7 mouse cellular contexts compared by ENCODE assay signal in the genomic region with DNA sequence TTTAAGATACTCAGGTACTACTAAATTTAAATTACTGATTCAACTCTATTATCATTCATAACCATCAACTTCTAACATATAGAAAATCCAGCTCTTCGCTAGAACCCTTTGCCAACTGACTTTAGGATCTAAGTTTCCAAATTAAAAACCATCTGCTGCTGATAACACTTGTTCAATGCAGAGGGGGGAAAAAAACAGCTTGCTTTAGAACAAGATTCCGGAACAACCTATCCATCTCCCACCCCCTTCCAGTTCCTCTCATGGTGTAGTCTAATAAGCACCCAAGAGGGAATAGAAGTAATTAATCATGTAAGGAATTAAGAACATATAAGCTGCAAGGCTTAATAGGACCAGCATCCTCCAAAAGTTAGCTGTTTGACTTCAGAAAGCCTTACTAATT. TPM values are rescaled to one million over a fixed set of nuclear protein-coding genes. Genes with fewer than 3 reads are reported as not detected.
DNase-seq lines count a peak whose midpoint lies in the region; ATAC-seq and TF ChIP-seq lines count a peak whose summit lies in the region.

No protein-coding gene starts in this region.

- no peak for TF ChIP-seq POLR2A in limb, embryonic 14.5 days (IDR thresholded peaks at IDR 0.05; ENCODE audit: borderline replicate concordance, extremely low read depth, insufficient read depth, insufficient read length)

- H3K4me2 ChIP-seq in neural tube, embryonic 11.5 days (ENCODE audit: low read depth) = peak overlapping the region; percentile 70
- H3K4me2 ChIP-seq in forebrain, embryonic 12.5 days = peak overlapping the region; percentile 88
- H3K4me2 ChIP-seq in limb, embryonic 14.5 days (replicated peaks; ENCODE audit: low read depth, low read length, severe bottlenecking) = peak overlapping the region; percentile 87
- peak overlapping the region; percentile 95 for H3K4me2 ChIP-seq in stomach, postnatal 0 days (replicated peaks; ENCODE audit: low read depth)

- peak overlapping the region; percentile 70; the same call in 1 of the 2 replicates for H3K27ac ChIP-seq in neural tube, embryonic 11.5 days (ENCODE audit: low read depth, low read length)
- no peak overlapping the region for H3K27ac ChIP-seq in forebrain, embryonic 12.5 days
- no peak overlapping the region for H3K27ac ChIP-seq in limb, embryonic 14.5 days (replicated peaks; ENCODE audit: low read depth, low read length)
- no peak overlapping the region for H3K27ac ChIP-seq in stomach, postnatal 0 days (replicated peaks)

- peaks cover 12% of the 10 kb centered on the region for H3K4me1 ChIP-seq in neural tube, embryonic 11.5 days (ENCODE audit: control insufficient read depth, insufficient read depth, low read length)
- H3K4me1 ChIP-seq in forebrain, embryonic 12.5 days = peaks cover 21% of the 10 kb centered on the region
- peaks cover 19% of the 10 kb centered on the region for H3K4me1 ChIP-seq in limb, embryonic 14.5 days (ENCODE audit: control insufficient read depth, insufficient read depth, low read length)
- no peaks in the 10 kb centered on the region; the same call in 1 of the 2 replicates for H3K4me1 ChIP-seq in stomach, postnatal 0 days (replicated peaks; ENCODE audit: control insufficient read depth, insufficient read depth)

- no peak for ATAC-seq in neural tube, embryonic 11.5 days (ENCODE audit: insufficient read depth, low FRiP score, low TSS enrichment)
- no peak for ATAC-seq in forebrain, embryonic 12.5 days (ENCODE audit: low FRiP score)
- ATAC-seq in limb, embryonic 14.5 days (ENCODE audit: low FRiP score, low read depth) = no peak
- no peak for ATAC-seq in stomach, postnatal 0 days (ENCODE audit: low FRiP score, low TSS enrichment)

- peak overlapping the region; percentile 70 for H3K4me3 ChIP-seq in neural tube, embryonic 11.5 days (ENCODE audit: low read depth, low read length)
- peak overlapping the region; percentile 73 for H3K4me3 ChIP-seq in forebrain, embryonic 12.5 days (replicated peaks)
- H3K4me3 ChIP-seq in limb, embryonic 14.5 days (replicated peaks; ENCODE audit: low read length) = peak overlapping the region; percentile 79
- H3K4me3 ChIP-seq in stomach, postnatal 0 days (ENCODE audit: low read depth, low read length) = peak overlapping the region; percentile 81

- no peak for TF ChIP-seq EP300 in stomach, postnatal 0 days (optimal IDR thresholded peaks at IDR 0.05)

- no peak for TF ChIP-seq CTCF in stomach, postnatal 0 days (IDR thresholded peaks at IDR 0.05; ENCODE audit: low read depth)

- H3K9ac ChIP-seq in neural tube, embryonic 11.5 days (ENCODE audit: low read length) = peak overlapping the region; percentile 64; the same call in 1 of the 2 replicates
- H3K9ac ChIP-seq in forebrain, embryonic 12.5 days = peak overlapping the region; percentile 65
- peak overlapping the region; percentile 59; the same call in 1 of the 2 replicates for H3K9ac ChIP-seq in limb, embryonic 14.5 days (ENCODE audit: low read depth, low read length, severe bottlenecking)
- peak overlapping the region; percentile 67 for H3K9ac ChIP-seq in stomach, postnatal 0 days (ENCODE audit: low read length)

- DNase-seq in neural tube, embryonic 11.5 days (ENCODE audit: low spot score) = no peak
- no peak for DNase-seq in neural tube, embryonic 10.5 days (ENCODE audit: extremely low spot score, low spot score)
- no peak for DNase-seq in limb, embryonic 14.5 days (ENCODE audit: low spot score)
- DNase-seq in stomach, postnatal 0 days (ENCODE audit: low spot score) = no peak
- DNase-seq in urinary bladder, postnatal 14 days (ENCODE audit: low spot score) = no peak
- DNase-seq in kidney, adult 8-10 months = no peak

- H3K36me3 ChIP-seq in neural tube, embryonic 11.5 days (ENCODE audit: control insufficient read depth, insufficient read depth, low read length) = no peaks in the 10 kb centered on the region
- H3K36me3 ChIP-seq in forebrain, embryonic 12.5 days (replicated peaks) = no peaks in the 10 kb centered on the region
- no peaks in the 10 kb centered on the region for H3K36me3 ChIP-seq in limb, embryonic 14.5 days (ENCODE audit: control insufficient read depth, insufficient read depth, low read length)
- no peaks in the 10 kb centered on the region for H3K36me3 ChIP-seq in stomach, postnatal 0 days (ENCODE audit: control insufficient read depth, insufficient read depth, low read length)

- H3K27me3 ChIP-seq in neural tube, embryonic 11.5 days (ENCODE audit: control insufficient read depth, insufficient read depth, low read length) = no peaks in the 10 kb centered on the region
- H3K27me3 ChIP-seq in forebrain, embryonic 12.5 days = no peaks in the 10 kb centered on the region
- no peaks in the 10 kb centered on the region for H3K27me3 ChIP-seq in limb, embryonic 14.5 days (ENCODE audit: control insufficient read depth, insufficient read depth, low read length)
- no peaks in the 10 kb centered on the region for H3K27me3 ChIP-seq in stomach, postnatal 0 days (ENCODE audit: control insufficient read depth, insufficient read depth, low read length)

- 32% methylated on average over 2 of the region's 2 CpGs for WGBS in neural tube, embryonic 11.5 days
- 19% methylated on average over 2 of the region's 2 CpGs for WGBS in forebrain, embryonic 12.5 days
- WGBS in limb, embryonic 14.5 days = 21% methylated on average over 2 of the region's 2 CpGs
- 14% methylated on average over 2 of the region's 2 CpGs for WGBS in stomach, postnatal 0 days

- no peaks in the 10 kb centered on the region for H3K9me3 ChIP-seq in neural tube, embryonic 11.5 days (ENCODE audit: control insufficient read depth, low read length)
- H3K9me3 ChIP-seq in forebrain, embryonic 12.5 days = no peaks in the 10 kb centered on the region
- H3K9me3 ChIP-seq in limb, embryonic 14.5 days (ENCODE audit: control insufficient read depth, low read length) = no peaks in the 10 kb centered on the region
- H3K9me3 ChIP-seq in stomach, postnatal 0 days (ENCODE audit: control insufficient read depth, low read length) = no peaks in the 10 kb centered on the region

RNA-seq across cellular contexts. Expression of a gene that starts 1.2 kb away (rescaled TPM):
- polyA plus RNA-seq in neural tube, embryonic 11.5 days (2014; fragmentation: Nextera tagmentation; extraction: Ambion mirVana) = 16.8 and 18.2 TPM in 2 replicates
- 17.6 and 18.3 TPM in 2 replicates for polyA plus RNA-seq in forebrain, embryonic 12.5 days (2016; fragmentation: Nextera tagmentation; extraction: Ambion mirVana)
- 10.4 and 10.6 TPM in 2 replicates for polyA plus RNA-seq in limb, embryonic 14.5 days (2012; rRNA removed)
- polyA plus RNA-seq in limb, embryonic 14.5 days (2014; fragmentation: Nextera tagmentation; extraction: Ambion mirVana) = 13.4 and 14.1 TPM in 2 replicates
- polyA plus RNA-seq in stomach, postnatal 0 days (2015; fragmentation: Nextera tagmentation; extraction: Ambion mirVana) = 5.9 TPM in 2 replicates

RNA-seq across cellular contexts. Expression of a gene that starts 18.9 kb away (rescaled TPM):
- polyA plus RNA-seq in neural tube, embryonic 11.5 days (2014; fragmentation: Nextera tagmentation; extraction: Ambion mirVana) = 234 and 239 TPM in 2 replicates
- 198 and 200 TPM in 2 replicates for polyA plus RNA-seq in forebrain, embryonic 12.5 days (2016; fragmentation: Nextera tagmentation; extraction: Ambion mirVana)
- 72.6 and 84.3 TPM in 2 replicates for polyA plus RNA-seq in limb, embryonic 14.5 days (2012; rRNA removed)
- polyA plus RNA-seq in limb, embryonic 14.5 days (2014; fragmentation: Nextera tagmentation; extraction: Ambion mirVana) = 197 TPM in 2 replicates
- polyA plus RNA-seq in stomach, postnatal 0 days (2015; fragmentation: Nextera tagmentation; extraction: Ambion mirVana) = 106 and 107 TPM in 2 replicates
